Mouse (Mus musculus): ENCODE data around the gene Rbm18.

Gene Rbm18

DNA sequence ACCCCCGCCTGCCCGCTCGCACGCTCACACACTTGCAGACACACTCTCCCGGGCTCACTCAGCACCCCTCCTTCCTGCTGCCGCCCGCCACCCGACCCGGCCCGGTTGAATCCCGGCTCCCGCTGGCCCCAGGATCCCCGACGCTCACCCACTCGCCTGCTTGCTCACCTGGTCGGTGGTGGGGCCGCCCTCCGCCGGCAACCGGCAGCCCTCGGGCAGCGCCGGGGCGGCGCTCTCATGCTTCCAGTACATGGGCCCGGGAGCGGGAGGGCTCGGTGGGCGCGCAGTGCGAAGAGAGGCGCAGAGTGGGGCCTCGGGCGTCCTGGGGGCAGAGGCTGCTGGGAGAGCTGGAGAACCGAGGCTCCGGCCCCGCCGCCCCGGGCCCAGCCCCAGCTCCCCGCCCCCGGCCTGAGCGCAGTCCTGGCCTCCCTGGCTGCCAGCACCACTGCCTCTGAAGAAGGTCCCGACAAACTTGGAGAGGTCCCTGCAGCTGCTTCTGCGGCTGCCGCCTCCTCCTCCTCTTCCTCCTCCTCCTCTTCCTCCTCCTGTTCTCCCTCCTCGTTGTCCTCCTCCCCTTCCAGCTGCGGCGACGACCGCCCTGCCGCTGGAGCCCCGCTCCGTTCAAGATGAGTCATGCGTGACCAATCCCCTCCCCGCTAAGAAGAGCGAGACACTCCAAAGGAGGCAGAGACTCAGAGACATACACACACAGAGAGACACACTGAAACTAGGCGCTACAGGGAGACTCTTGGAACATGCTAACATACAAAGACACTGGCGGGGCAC is 31.4 kb downstream of the Rbm18 start, which contains the start of gene Lhx6:
Gene Lhx6 (minus strand): TSS at position 453 of the 786 bp plus-strand sequence.
- no peak for DNase-seq (ENCODE audit: low spot score)

DNA sequence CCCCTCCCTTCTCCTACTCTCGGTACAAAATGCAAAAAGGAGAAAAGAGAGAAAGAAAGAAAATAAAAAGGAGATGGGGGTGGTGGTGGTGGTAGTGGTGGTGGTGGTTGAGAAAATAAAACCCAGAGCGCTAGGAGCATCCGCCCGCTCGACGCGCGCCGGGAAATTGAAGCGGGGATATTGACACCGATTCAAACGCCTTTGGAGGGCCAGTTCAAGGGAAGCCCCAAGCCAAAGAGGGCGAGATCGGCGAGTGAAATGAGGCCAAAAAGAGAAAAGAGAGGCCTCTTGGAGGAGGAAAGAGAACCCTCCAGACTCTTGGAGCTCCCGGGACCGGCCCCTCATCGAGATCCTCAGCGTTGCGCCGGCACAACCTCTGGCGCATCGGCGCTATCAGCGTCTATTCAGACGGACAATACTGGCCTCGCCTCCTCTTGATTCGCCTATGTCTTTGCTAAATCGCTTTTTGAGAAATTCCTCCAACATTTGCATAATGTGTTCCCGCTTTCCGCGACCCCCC is 32.1 kb downstream of the Rbm18 start:
- DNase-seq (ENCODE audit: low spot score) = no peak

DNA sequence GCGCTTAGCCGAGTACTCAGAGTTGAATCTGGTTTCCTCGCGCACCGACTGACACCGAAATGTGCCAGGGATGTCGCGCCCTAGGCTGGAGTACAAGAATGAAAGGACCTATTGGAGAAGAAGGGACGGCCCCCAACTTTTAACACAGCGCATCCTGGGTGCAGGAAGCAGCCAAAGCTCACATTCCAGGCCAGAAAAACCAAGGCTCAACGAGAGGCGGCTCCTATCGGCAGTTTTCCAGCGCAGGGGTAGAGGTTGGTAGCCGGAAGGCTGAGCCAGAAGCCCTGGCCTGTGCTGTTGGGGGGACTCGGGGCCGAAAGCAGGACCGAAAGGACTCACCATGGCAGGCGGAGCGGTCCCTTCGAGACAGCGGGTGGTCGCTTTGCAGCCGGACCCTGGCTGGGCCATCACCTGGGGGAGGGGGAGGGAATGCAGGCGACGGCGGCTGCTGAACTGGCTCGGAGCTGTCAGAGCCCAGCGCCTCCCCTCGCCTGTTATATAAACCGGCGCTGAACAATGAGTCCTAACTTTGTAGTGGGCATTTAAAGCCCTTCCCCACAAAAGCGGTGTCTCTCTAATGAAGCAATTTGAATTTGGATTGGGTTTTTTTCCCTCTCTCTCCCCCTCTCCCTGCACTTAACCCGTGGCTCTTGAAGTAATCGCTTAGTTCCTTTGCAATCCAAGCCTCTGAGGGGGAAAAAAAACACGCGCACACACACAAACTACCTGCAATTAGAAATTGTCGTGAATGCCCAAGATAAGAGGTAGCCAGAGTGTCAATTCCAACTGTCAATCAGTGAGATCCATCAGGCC is 32.8 kb downstream of the Rbm18 start:
- no peak for DNase-seq (ENCODE audit: low spot score)

DNA sequence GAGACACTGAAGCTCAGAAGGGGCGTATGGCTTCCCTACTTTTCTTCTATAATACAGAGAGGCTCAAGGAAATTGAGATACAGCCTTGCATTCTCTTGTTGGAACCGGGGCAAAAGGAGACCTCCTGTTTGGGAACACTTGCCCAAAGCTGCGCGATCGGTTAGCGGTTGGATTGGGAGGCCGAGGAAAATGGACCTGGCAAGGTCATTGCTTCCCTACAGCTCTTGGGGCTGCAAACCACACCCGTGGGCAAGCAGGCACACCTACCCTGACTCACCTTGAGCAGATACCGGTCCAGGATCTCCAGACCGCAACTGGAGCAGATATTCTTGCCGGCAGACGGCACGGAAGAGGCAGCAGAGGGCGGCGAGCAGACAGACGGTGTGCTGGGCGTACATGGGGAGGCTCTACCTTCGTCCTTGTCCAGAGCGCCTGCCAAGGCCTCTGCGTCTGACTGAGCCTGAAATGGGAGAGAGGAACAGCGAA is 33.5 kb downstream of the Rbm18 start:
- DNase-seq (ENCODE audit: low spot score) = no peak

DNA sequence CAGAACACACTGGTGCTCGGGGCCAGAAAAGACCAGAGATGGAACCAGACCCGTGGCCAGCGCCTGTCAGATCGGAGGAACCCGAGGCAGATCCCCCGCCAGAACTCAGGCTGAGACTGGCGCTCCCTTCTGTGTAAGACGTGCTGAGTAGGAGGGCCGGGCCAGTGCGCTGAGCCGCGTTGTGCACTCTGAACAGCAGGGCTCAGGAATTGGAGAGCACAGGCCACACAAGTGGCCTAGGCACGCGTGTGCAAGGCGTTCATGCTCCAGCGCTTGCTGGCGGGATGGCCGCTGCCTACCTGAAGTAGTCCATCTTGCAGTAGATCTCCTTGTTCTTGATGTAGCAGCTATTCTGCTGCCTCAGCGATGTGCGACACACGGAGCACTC is 34.0 kb downstream of the Rbm18 start:
- DNase-seq (ENCODE audit: low spot score) = no peak

DNA sequence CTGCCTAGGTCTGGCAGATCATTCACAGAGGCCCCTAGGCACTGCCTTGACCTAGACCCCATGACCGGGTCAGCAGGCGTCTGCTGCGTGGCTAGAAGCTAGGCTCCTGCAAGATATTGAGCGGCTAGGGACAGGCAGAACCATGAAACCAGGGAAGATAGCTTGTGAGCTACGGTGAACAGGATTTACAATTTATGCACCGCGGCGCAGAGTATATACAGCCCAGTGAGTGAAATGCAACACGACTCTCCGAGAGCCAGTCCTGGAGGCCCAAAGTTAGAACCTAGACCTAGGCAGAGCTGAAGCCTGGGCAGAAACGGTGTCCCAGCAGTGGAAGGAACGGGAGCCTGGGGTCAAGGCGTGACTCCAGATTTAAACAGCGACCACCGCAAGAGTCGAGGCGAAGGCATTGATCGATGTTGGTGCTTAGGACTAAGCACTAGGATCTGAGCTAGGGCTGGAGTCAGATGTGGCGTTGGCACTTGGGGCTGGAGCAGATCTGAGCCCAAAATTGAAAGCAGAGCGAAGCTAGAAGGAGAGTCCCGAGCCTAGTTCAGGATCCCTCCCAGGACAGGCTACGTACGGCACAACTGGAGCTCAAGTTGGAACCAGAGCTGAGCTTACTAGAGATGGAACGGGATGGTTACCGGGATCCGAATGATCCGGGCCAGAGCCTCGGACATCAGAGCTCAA is 34.6 kb downstream of the Rbm18 start:
- no peak for DNase-seq (ENCODE audit: low spot score)

DNA sequence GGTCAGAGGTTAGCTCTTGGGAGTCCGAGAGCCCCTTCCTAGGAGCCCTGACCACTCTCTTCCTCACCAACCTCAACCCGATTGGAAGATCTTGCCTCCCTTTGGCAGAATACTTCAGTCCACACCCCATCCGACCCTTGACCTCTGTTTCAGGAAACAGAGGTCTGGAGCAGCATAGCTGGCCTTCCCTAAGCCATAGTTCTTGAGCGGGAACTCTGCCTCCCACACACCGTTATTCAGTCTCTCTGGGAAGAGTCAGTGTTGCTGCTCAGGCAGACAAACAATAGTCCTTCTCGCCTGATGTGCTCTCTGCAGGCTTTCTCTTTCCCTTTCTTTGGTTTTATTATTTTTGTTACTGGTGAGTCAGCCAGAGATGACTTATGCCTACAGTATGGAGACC is 36.8 kb downstream of the Rbm18 start:
- DNase-seq (ENCODE audit: low spot score) = no peak

DNA sequence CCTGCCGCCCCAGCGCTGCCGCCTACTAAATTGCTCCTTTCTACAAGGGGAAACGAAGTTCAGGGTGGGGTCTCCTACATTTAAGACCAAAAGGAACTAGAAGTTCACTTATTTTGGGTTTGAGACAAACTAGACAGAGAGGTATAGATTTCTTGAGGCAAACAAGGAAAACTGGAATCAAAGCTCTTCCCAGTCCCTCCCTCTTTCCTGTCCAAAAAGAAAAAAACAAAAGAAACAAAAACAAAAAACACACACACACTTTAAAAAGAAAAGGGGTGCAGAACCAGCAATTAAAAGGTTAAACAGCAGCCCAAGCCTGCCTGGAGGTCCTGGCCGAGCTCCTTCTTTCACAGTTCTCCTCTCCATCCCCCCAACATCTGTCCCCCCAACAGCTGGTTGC is 38.6 kb downstream of the Rbm18 start:
- no peak for DNase-seq (ENCODE audit: low spot score)

DNA sequence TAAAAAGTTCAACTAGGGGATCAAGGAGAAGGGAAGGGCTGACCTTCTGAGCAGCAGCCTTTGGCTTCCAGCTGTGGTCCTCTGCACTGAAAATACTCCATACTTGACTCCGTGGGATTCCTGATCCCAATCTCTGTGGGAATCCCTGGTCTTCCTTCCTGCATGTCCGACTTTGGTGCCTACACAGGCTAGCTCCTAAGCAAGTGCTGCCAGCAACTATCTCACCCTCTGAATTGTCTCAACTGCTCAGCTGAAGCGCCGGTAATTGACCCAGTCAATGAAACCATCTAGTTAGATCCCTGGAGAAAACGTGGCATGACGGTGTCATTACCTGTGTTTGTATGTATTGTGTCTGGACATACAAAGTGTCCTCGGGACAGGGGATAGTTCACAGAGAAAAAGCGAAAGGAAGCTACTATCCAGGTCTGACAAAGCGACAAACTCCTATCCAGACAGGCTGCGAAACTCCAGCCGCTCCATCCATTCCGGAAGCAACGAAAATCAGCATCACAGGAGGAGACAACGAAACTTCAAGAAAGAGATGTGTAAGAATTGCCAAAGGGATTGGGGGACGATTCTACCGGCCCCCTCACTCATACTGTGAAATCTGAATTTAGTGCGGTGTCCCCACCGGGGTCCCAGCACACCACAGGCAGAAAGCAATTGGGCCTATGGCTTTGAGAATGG is 39.3 kb downstream of the Rbm18 start:
- DNase-seq (ENCODE audit: low spot score) = no peak

DNA sequence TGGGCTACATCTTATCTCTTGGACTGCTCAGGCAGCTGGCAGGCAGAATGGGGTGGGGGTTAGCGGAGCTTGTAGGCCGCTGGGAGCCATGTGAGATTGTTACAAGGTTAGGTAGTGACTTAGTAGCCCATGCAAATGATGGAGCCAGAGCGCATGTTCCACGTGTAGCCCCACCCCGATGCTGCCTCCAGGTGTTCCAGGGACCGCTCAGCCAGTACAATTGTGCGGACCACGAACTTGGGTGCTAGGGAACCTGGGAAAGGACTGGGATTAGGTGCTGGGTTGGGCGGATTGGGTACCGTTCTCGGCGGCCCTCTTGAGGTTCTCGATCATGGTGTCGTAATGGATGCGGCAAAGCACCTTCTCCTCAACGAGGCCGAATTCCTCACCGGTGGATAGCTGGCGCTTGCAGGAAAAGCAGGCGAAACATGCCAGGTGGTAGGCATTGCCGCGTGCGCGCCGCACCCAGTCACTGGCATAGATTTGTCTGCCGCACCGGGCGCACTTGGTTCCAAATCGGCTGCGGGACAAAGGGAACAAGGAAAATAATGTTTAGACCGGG is 42.6 kb downstream of the Rbm18 start:
- DNase-seq (ENCODE audit: low spot score) = no peak

DNA sequence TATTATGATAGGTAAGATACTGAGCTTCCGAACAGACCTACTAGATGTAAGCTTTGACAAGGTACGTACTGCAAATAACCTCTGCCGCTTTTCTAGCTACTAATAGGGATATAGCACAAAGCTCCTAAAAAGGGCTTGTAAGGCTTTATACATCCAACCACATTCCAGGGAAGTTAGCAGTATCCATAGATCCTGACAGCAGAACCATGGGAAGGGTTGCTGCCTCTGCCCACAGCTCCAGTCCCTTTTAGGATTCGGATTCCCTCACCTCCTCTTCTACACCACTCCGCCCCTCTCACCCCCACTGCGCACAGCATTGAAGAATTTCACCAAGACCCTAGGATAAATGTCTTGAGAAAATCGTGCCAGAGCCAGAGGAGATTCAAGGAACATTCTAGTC is 43.3 kb downstream of the Rbm18 start:
- DNase-seq (ENCODE audit: low spot score) = no peak

DNA sequence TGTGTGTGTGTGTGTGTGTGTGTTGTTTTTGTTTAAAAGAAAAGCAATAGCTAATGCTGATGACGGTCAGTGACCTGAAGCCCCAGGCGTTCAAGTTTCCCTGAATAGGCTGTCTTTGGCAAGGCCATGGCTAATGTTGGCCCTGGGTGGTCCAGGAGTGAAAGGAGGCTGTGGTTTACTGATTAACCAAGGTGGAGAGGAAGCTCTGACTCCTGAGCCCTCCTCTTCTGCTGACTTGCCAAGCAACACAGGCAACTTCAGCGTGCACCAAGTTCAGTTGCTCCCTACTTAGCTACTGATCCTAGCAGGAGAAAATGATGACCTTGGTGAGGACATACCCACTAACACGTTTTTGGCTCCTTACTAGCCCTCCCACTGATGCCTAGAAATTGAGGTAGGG is 43.8 kb downstream of the Rbm18 start:
- DNase-seq (ENCODE audit: low spot score) = no peak

DNA sequence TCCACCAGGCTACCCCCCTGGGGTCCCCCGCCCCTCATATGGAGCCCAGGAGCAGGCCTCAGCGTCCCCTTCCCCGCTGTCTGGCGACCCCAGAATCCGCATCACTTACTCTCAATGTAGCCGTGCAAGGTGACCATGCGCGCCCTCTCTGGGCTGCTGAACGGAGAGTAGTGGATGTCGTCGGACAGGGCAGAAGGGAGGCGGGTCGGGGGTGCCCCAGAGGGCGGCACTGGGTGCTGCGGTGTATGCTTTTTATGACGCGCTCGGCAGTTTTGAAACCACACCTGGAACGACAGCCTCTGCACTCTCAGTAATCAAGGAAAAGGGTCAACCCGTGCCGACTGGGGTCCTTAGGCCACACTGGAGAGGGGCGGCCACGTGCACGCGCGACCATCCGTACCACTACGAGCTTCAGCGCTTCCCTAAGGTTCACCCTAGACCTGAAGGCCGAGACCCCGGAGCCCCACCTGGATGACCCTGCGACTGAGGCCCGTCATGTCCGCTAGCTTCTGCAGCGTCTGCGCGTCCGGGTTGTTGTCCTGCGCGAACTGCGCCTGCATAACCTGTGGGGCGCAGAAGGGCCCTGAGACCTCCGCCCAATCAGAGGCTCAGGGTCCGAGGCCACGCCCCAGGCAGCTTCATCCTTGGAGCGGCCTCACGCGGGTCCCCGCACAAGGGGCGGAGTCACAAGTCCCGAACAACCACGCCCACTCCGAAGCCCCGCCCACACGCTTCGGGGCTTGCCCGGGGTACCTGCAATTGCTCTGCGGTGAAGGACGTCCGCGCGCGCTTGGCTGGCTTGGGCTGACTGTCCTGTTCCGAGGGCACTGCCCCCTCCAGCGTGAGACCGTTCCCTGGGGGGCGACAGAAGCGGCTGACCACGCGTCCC is 45.5 kb downstream of the Rbm18 start:
- DNase-seq (ENCODE audit: low spot score) = peak; percentile 85

DNA sequence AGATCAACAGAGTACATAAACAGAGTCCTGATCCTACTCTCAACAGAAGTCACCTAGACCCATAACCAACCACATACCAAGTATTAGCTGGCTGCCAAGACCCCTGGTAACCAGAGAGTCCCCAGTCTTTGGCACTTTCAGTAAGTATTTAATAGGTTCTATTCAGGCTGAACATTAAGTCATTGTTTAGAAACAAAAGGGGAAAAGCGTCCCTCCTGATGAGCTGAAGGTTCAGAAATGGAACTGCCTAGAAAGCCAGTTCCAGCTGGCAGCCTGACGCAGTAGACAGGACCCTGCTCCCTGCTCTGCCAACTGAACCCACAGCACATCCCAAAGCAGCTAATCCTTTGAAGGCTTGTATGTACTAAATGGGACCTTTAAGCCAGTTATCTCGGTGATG is 47.4 kb downstream of the Rbm18 start:
- DNase-seq (ENCODE audit: low spot score) = no peak

DNA sequence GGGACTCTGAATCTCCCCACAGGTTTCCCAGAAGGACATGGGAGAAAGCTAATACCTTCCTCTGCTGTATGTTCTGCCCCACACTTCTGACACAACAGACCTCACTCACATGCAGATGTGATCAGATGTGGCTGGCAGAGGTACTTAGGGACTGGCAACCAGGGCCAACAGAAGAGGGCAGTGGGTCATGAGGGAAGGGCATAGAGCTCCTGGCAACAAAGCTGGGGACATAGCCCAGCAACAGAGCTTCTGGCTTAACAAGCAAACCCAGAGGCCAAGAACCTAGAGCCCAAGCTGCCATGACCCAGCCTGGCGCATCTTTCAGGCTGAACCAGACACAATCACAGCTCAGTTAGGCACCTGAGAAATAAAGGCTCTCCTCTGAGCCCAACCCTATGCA is 51.5 kb downstream of the Rbm18 start:
- DNase-seq (ENCODE audit: low spot score) = no peak

DNA sequence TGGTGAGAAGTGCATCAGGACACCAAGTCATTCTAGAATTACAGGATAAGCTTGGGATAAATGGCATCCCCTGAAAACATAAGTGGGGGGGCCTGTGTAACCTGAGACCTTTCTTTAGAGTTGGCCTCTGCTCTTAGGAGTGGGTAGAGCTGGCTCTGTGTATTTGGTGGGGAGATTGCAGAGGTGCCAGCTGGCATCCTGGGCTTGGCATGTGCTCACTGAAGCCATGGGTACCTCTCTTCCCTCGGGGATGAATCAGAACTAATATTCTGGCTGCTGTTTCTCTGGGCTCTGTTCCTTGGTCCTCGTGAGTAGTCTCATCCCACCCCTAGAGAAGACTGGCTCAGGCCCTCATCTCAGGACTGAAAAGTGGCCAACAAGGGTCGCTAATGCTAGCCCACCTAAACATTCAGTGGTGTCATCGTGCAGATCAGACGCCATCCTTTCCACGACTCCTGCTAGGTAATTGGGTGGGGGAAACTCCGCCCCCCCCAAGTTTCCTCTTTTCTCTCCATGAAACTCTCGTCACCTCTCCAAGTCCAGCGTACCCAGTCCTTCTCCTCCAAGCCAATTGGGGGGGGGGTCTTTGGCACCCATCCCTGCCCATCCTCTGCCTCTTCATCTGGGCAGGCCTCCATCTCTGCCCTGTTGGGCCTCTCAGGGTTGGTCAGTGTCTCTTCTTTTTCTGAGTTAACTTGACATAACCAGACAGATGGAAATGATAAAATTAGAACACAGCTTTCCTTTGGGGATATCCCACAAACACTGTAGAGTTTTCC is 53.6 kb downstream of the Rbm18 start:
- DNase-seq (ENCODE audit: low spot score) = no peak

DNA sequence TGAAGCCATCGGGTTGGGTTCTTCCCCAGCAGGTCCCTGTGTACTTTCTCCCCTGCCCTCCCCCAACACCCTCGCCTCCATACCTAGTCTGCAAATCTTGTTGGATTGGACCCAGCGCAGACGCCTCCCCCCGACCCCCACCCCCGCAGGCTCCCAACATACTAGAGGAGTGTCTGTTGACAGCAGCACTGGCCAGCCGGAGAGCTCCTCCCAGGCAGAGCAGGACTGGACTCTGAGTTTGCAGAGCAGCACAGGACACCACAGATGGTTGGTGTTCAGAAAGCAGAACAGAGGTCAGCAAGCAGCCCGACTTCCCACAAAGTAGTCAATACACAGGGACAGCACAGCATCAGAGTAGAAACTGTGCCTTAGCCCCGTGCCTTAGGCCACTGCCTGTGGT is 55.1 kb downstream of the Rbm18 start:
- DNase-seq (ENCODE audit: low spot score) = no peak

DNA sequence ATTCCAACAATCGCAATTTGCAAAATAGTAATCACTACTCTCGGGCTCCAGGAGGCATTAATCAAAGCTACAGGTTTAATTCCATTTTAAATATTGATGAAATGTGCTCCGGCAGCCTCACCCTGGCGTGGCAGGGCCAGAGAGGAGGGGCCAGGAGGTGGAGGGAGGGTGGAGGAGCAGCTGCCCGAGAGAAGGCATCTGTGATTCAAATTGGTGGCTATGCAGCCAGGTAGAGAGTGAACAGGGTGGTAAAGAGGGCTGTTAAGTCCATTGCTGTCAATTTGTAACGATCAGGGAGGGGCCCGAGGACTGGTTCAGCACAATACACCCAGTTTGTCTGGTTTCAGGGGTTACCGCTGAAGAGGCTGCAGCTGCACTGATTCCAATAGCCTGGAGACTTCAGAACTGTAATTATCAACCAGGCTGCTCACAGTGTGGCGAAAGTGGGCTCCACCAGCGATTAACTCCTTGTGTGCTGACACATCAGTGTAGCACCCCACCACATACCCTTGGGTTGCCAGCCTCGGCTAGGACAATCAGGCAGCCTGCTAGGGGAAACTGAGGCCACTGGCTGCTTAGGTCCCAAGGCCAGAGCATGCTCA is 59.3 kb downstream of the Rbm18 start:
- no peak for DNase-seq (ENCODE audit: low spot score)

DNA sequence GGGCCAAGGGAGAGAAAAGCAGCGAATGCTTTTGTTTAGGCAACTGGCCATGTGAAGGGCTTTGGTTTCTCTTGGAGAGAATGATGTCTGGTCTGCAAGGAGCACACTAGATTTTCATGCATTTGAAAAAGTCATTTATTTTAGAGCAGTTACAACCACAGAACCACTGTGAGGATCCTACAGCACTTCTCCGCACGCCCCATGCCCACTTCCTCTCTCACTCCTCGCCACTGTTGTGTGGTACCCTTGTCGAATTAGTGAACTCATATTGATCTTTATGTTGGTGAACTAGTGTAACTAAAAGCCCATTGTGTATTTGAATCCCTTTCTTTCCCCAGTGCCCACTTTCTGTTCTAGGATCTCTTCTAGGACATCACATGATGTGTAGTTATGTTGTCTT is 61.4 kb downstream of the Rbm18 start:
- DNase-seq (ENCODE audit: low spot score) = no peak

Data from testis, postnatal 10 days (tissue).